Mouse (Mus musculus) intestine, embryonic 14.5 days (tissue): Measurements from ENCODE around the gene Plac8. TPM values are rescaled to one million over a fixed set of nuclear protein-coding genes. Genes with fewer than 3 reads are reported as not detected.

Source experiments
- ATAC-seq: fragments of 200-750 bp; cut with Nextera tagmentation; replicated peaks from 2 replicates; pipeline ENCODE4 v1.8.0; 2017; ENCODE audit warnings: low read depth, moderate number of reproducible peaks, moderate TSS enrichment, moderate library complexity; ENCODE audit not compliant: low FRiP score, low TSS enrichment
- DNase-seq: peaks from one replicate; pipeline ENCODE4 v3.0.0-alpha.2; 2018; ENCODE audit warnings: low spot score
- H3K27ac ChIP-seq: fragments of 300-500 bp; sonication (generic); 2 replicates; pipeline ENCODE4 v1.5.1; 2014; ENCODE audit warnings: low read depth, mild to moderate bottlenecking, control low read depth
- H3K27me3 ChIP-seq: fragments of 300-500 bp; sonication (generic); replicated peaks from 2 replicates; pipeline ENCODE4 v1.6.1; 2014; ENCODE audit warnings: low read length, control low read depth; ENCODE audit not compliant: control insufficient read depth, insufficient read depth
- H3K36me3 ChIP-seq: fragments of 300-500 bp; sonication (generic); 2 replicates; pipeline ENCODE4 v1.6.1; 2014; ENCODE audit warnings: low read length, control low read depth; ENCODE audit not compliant: control insufficient read depth, insufficient read depth
- H3K4me1 ChIP-seq: fragments of 300-500 bp; sonication (generic); replicated peaks from 2 replicates; pipeline ENCODE4 v1.6.1; 2014; ENCODE audit warnings: low read length, control low read depth, mixed read lengths; ENCODE audit not compliant: control insufficient read depth, insufficient read depth
- H3K4me2 ChIP-seq: fragments of 300-500 bp; sonication (generic); 2 replicates; pipeline ENCODE4 v1.6.1; 2014; ENCODE audit warnings: low read length
- H3K4me3 ChIP-seq: fragments of 300-500 bp; sonication (generic); 2 replicates; pipeline ENCODE4 v1.5.1; 2014; ENCODE audit warnings: low read depth, low read length, control low read depth, mixed read lengths
- H3K9ac ChIP-seq: fragments of 300-500 bp; sonication (generic); 2 replicates; pipeline ENCODE4 v1.6.1; 2014; ENCODE audit warnings: mild to moderate bottlenecking, low read length
- H3K9me3 ChIP-seq: fragments of 300-500 bp; sonication (generic); 2 replicates; pipeline ENCODE4 v1.6.1; 2016; ENCODE audit warnings: low read length, control low read depth; ENCODE audit not compliant: control insufficient read depth
- WGBS: fragments of 180-500 bp; shearing (Covaris S2); extraction: QIAGEN DNeasy Blood & Tissue Kit; methylation state at CpG from one replicate; pipeline ENCODE4 v1.1.7; 2014; 5-methylcytosine and 5-hydroxymethylcytosine counted together
- polyA plus RNA-seq: library from polyadenylated mRNA; unstranded; fragments of >200 nt; fragmentation: Nextera tagmentation; extraction: Ambion mirVana; gene quantifications from 2 replicates; pipeline ENCODE4 v1.2.1, GENCODE M21; 2014

Plac8 gene
- polyA plus RNA-seq, 1 experiment from 2014 or later, result 280 TPM

GRCm38 (mm10) chr5:100585206-100585644, 13.2 kb upstream of the Plac8 start:
- 87% methylated on average over 8 of the region's 8 CpGs for WGBS
- H3K9ac ChIP-seq, result no peak overlapping the region

GRCm38 (mm10) chr5:100583066-100583465, 11.0 kb upstream of the Plac8 start:
- no peak overlapping the region for H3K27ac ChIP-seq
- WGBS, result 68% methylated on average over 7 of the region's 7 CpGs
- DNase-seq, result no peak
- H3K4me1 ChIP-seq, result no peaks in the 10 kb centered on the region
- H3K4me2 ChIP-seq, result no peak overlapping the region
- no peak overlapping the region for H3K4me3 ChIP-seq
- no peak for ATAC-seq
- no peaks in the 10 kb centered on the region for H3K36me3 ChIP-seq
- no peaks in the 10 kb centered on the region for H3K27me3 ChIP-seq
- no peaks in the 10 kb centered on the region for H3K9me3 ChIP-seq
- no peak overlapping the region for H3K9ac ChIP-seq

More at GRCm38 (mm10) chr5:100585206-100585644, 13.2 kb upstream of the Plac8 start:
- no peak overlapping the region for H3K4me3 ChIP-seq
- H3K27me3 ChIP-seq, result no peaks in the 10 kb centered on the region
- H3K4me1 ChIP-seq, result no peaks in the 10 kb centered on the region
- no peak overlapping the region for H3K27ac ChIP-seq
- no peak overlapping the region for H3K4me2 ChIP-seq
- DNase-seq, result no peak
- no peak for ATAC-seq
- no peaks in the 10 kb centered on the region for H3K9me3 ChIP-seq
- no peaks in the 10 kb centered on the region for H3K36me3 ChIP-seq

GRCm38 (mm10) chr5:100582435-100582826, 10.4 kb upstream of the Plac8 start:
- DNase-seq (no peak), ATAC-seq (no peak)
- H3K9me3 ChIP-seq, result no peaks in the 10 kb centered on the region
- H3K36me3 ChIP-seq, result no peaks in the 10 kb centered on the region
- 94% methylated on average over 5 of the region's 5 CpGs for WGBS
- no peak overlapping the region for H3K4me2 ChIP-seq
- no peak overlapping the region for H3K4me3 ChIP-seq
- no peaks in the 10 kb centered on the region for H3K27me3 ChIP-seq
- no peaks in the 10 kb centered on the region for H3K4me1 ChIP-seq
- H3K9ac ChIP-seq, result no peak overlapping the region
- no peak overlapping the region for H3K27ac ChIP-seq

- 50% methylated on average over 11 of the region's 11 CpGs for WGBS
- Histone ChIP-seq H3K27ac (no peak overlapping the region), H3K27me3 (no peaks in the 10 kb centered on the region), H3K9me3 (no peaks in the 10 kb centered on the region), H3K4me1 (no peaks in the 10 kb centered on the region), H3K4me2 (no peak overlapping the region), H3K36me3 (no peaks in the 10 kb centered on the region), H3K4me3 (no peak overlapping the region), H3K9ac (no peak overlapping the region)
- ATAC-seq (no peak), DNase-seq (no peak)
Measured at GRCm38 (mm10) chr5:100581622-100582434, 9.8 kb upstream of the Plac8 start.

GRCm38 (mm10) chr5:100578863-100579411, 6.9 kb upstream of the Plac8 start:
- H3K9me3 ChIP-seq, result no peaks in the 10 kb centered on the region
- H3K27me3 ChIP-seq, result no peaks in the 10 kb centered on the region
- ATAC-seq (no peak), DNase-seq (no peak)
- H3K27ac ChIP-seq, result no peak overlapping the region
- H3K4me3 ChIP-seq, result no peak overlapping the region
- H3K36me3 ChIP-seq, result no peaks in the 10 kb centered on the region
- WGBS, result 86% methylated on average over 5 of the region's 5 CpGs
- no peaks in the 10 kb centered on the region for H3K4me1 ChIP-seq
- no peak overlapping the region for H3K4me2 ChIP-seq
- H3K9ac ChIP-seq, result no peak overlapping the region

GRCm38 (mm10) chr5:100574771-100575170, 2.7 kb upstream of the Plac8 start:
- H3K36me3 ChIP-seq, result no peaks in the 10 kb centered on the region
- ATAC-seq (no peak), DNase-seq (no peak)
- H3K27me3 ChIP-seq, result no peaks in the 10 kb centered on the region
- H3K4me2 ChIP-seq, result no peak overlapping the region
- H3K27ac ChIP-seq, result no peak overlapping the region
- peaks cover 3% of the 10 kb centered on the region; the same call in 1 of the 2 replicates for H3K4me1 ChIP-seq
- H3K9ac ChIP-seq, result no peak overlapping the region
- H3K4me3 ChIP-seq, result no peak overlapping the region
- 60% methylated on average over 1 of the region's 1 CpGs for WGBS
- H3K9me3 ChIP-seq, result no peaks in the 10 kb centered on the region

GRCm38 (mm10) chr5:100573256-100573655, 1.2 kb upstream of the Plac8 start:
- H3K27me3 ChIP-seq, result no peaks in the 10 kb centered on the region
- H3K4me1 ChIP-seq, result peaks cover 3% of the 10 kb centered on the region
- H3K4me3 ChIP-seq, result no peak overlapping the region
- H3K9me3 ChIP-seq, result no peaks in the 10 kb centered on the region
- H3K4me2 ChIP-seq, result no peak overlapping the region
- no peak overlapping the region for H3K9ac ChIP-seq
- DNase-seq (no peak), ATAC-seq (no peak)
- no peaks in the 10 kb centered on the region for H3K36me3 ChIP-seq
- WGBS, result 95% methylated on average over 5 of the region's 5 CpGs
- H3K27ac ChIP-seq, result no peak overlapping the region

GRCm38 (mm10) chr5:100570716-100571115, 1.3 kb downstream of the Plac8 start:
- H3K4me2 ChIP-seq, result peak overlapping the region; percentile 49
- peak; percentile 57 for DNase-seq
- 10% methylated on average over 8 of the region's 8 CpGs for WGBS
- no peaks in the 10 kb centered on the region for H3K9me3 ChIP-seq
- H3K27ac ChIP-seq, result peak overlapping the region; percentile 66
- H3K4me3 ChIP-seq, result peak overlapping the region; percentile 34
- H3K36me3 ChIP-seq, result no peaks in the 10 kb centered on the region
- peak overlapping the region; percentile 21 for H3K9ac ChIP-seq
- peaks cover 11% of the 10 kb centered on the region for H3K4me1 ChIP-seq
- ATAC-seq, result no peak
- H3K27me3 ChIP-seq, result no peaks in the 10 kb centered on the region
